Mouse (Mus musculus): ENCODE data around the gene Pcgf5. TPM values are rescaled to one million over a fixed set of nuclear protein-coding genes. Genes with fewer than 3 reads are reported as not detected.

Pcgf5 gene
- polyA plus RNA-seq, 1 experiment from 2014 or later, result 14.3 TPM

DNA sequence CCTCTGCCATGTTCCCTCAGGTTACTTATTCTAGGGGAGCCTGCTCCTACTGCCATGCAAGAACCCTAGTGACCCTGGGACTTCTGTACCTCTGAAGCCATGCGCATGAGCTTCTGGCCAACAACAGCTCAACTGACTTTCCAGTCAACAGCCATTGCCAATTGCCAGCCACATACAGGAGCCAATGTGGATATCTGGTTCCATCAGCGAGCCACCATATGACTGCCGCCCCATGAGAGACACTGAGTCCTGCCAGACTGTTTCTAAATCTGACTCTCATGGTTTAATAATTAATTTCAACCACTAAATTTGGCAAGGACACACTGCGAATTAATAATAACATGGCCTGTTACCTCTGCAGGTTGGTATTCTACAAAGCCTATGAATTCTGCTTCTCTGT is 128.5 kb downstream of the Pcgf5 start:
- H3K4me2 ChIP-seq (replicated peaks; ENCODE audit: low read depth), result no peak overlapping the region
- no peaks in the 10 kb centered on the region for H3K27me3 ChIP-seq (ENCODE audit: control insufficient read depth, insufficient read depth, low read length)
- no peaks in the 10 kb centered on the region for H3K9me3 ChIP-seq (ENCODE audit: control insufficient read depth, low read length)
- TF ChIP-seq EP300 (optimal IDR thresholded peaks at IDR 0.05) (no peak), CTCF (IDR thresholded peaks at IDR 0.05; ENCODE audit: low read depth) (no peak)
- no peaks in the 10 kb centered on the region for H3K36me3 ChIP-seq (ENCODE audit: control insufficient read depth, insufficient read depth, low read length)
- H3K27ac ChIP-seq (replicated peaks), result no peak overlapping the region
- H3K4me3 ChIP-seq (ENCODE audit: low read depth, low read length), result no peak overlapping the region
- WGBS, result 92% methylated on average over 4 of the region's 4 CpGs
- no peak for DNase-seq (ENCODE audit: low spot score)
- H3K4me1 ChIP-seq (replicated peaks; ENCODE audit: control insufficient read depth, insufficient read depth), result no peaks in the 10 kb centered on the region
- no peak for ATAC-seq (ENCODE audit: low FRiP score, low TSS enrichment)
- H3K9ac ChIP-seq (ENCODE audit: low read length), result no peak overlapping the region

DNA sequence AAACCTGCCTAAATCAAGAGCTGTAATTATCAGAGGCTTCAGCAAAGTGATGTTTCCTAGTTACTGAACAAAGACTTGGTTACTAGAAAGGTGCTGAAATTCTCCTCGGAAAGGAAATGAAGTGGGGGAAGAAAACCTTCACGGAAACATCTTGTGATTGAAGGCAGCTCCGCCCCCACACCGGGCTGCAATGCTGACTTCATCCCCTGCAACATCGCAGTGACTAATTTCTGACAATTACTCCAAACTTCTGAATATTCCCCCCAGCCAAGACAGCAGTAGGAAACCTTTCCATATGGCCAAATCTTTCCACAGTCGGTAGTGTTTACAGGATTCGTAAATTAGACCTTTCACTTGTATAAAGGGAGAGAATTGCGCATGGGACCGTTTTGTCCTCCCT is 129.0 kb downstream of the Pcgf5 start:
- Histone ChIP-seq H3K9me3 (ENCODE audit: control insufficient read depth, low read length) (no peaks in the 10 kb centered on the region), H3K36me3 (ENCODE audit: control insufficient read depth, insufficient read depth, low read length) (no peaks in the 10 kb centered on the region), H3K4me3 (ENCODE audit: low read depth, low read length) (no peak overlapping the region), H3K27me3 (ENCODE audit: control insufficient read depth, insufficient read depth, low read length) (no peaks in the 10 kb centered on the region), H3K27ac (replicated peaks) (no peak overlapping the region), H3K4me1 (replicated peaks; ENCODE audit: control insufficient read depth, insufficient read depth) (no peaks in the 10 kb centered on the region), H3K4me2 (replicated peaks; ENCODE audit: low read depth) (0 out of 2 replicates have a peak overlapping the region, but pooled peaks have one; percentile 14), H3K9ac (ENCODE audit: low read length) (no peak overlapping the region)
- DNase-seq (ENCODE audit: low spot score) (no peak), ATAC-seq (ENCODE audit: low FRiP score, low TSS enrichment) (no peak)
- WGBS, result 39% methylated on average over 9 of the region's 9 CpGs
- TF ChIP-seq EP300 (optimal IDR thresholded peaks at IDR 0.05) (no peak), CTCF (IDR thresholded peaks at IDR 0.05; ENCODE audit: low read depth) (no peak)

DNA sequence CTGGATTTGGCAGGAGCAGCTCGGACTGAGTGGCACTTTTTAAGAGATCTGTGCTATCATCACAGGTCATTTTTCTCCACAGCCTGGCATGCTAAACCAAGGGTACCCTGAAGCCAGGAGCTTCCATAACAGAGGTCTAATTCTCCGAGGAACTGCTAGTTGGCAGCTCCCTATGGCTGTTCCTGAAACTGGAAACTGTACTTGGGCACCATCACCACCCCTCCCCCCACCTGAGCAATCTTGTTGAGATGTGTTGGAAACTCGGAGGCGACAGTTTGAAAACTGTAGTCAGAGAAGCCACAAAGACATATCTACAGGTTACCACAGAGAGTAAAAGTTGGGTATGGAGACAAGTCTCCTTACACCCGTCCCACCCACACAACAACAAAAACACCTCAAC is 129.6 kb downstream of the Pcgf5 start:
- DNase-seq (ENCODE audit: low spot score), result no peak
- no peak for TF ChIP-seq EP300 (optimal IDR thresholded peaks at IDR 0.05)
- TF ChIP-seq CTCF (IDR thresholded peaks at IDR 0.05; ENCODE audit: low read depth), result no peak
- ATAC-seq (ENCODE audit: low FRiP score, low TSS enrichment), result no peak

DNA sequence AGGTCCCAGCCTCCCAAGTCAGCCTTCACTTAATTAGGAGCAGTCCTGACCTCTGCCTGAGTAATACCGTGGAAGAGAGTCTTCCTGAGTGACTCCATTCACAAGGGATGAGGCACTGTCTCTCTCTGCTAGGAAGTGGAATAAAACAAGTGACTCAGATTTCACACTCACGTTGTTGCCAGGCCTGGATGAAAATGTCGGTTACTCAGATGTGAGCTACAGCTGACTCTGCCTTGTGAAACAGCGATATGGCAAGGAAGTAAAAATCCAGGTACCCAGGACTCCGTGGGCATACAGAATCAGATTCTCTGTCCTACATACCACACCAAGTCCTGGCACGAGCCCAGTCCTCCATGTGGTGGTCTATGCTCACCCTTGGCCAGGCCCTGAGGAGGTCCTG is 142.8 kb downstream of the Pcgf5 start:
- Histone ChIP-seq H3K4me1 (replicated peaks; ENCODE audit: control insufficient read depth, insufficient read depth) (no peaks in the 10 kb centered on the region), H3K4me3 (ENCODE audit: low read depth, low read length) (no peak overlapping the region), H3K27ac (replicated peaks) (no peak overlapping the region), H3K9ac (ENCODE audit: low read length) (no peak overlapping the region), H3K9me3 (ENCODE audit: control insufficient read depth, low read length) (no peaks in the 10 kb centered on the region), H3K36me3 (ENCODE audit: control insufficient read depth, insufficient read depth, low read length) (no peaks in the 10 kb centered on the region), H3K27me3 (ENCODE audit: control insufficient read depth, insufficient read depth, low read length) (no peaks in the 10 kb centered on the region), H3K4me2 (replicated peaks; ENCODE audit: low read depth) (no peak overlapping the region)
- ATAC-seq (ENCODE audit: low FRiP score, low TSS enrichment), result no peak
- TF ChIP-seq CTCF (IDR thresholded peaks at IDR 0.05; ENCODE audit: low read depth) (no peak), EP300 (optimal IDR thresholded peaks at IDR 0.05) (no peak)
- 82% methylated on average over 6 of the region's 6 CpGs for WGBS
- no peak for DNase-seq (ENCODE audit: low spot score)

More for the DNA sequence above, 129.6 kb downstream of the Pcgf5 start:
- Histone ChIP-seq H3K36me3 (ENCODE audit: control insufficient read depth, insufficient read depth, low read length) (no peaks in the 10 kb centered on the region), H3K4me1 (replicated peaks; ENCODE audit: control insufficient read depth, insufficient read depth) (no peaks in the 10 kb centered on the region), H3K9ac (ENCODE audit: low read length) (no peak overlapping the region), H3K27me3 (ENCODE audit: control insufficient read depth, insufficient read depth, low read length) (no peaks in the 10 kb centered on the region), H3K9me3 (ENCODE audit: control insufficient read depth, low read length) (no peaks in the 10 kb centered on the region), H3K4me3 (ENCODE audit: low read depth, low read length) (no peak overlapping the region), H3K4me2 (replicated peaks; ENCODE audit: low read depth) (no peak overlapping the region), H3K27ac (replicated peaks) (no peak overlapping the region)
- WGBS, result 60% methylated on average over 5 of the region's 5 CpGs

DNA sequence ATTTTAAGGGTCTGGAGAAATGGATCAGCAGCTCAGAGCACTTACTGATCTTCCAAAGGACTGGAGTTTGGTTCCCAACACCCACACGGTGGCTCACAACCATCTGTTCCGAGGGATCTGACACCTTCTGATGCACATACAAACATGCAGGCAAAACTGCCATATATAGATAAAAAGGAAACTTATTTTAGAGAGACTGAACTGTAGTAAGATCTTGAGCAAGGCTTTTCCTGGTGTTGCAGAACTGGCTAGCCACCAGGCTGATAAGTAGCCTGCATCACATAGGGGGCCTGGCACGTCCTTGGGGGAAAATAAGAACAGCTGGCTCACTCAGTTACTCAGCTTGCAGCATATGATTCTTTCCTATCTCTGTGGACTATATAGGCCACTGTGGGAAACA is 147.4 kb downstream of the Pcgf5 start:
- Histone ChIP-seq H3K4me1 (replicated peaks; ENCODE audit: control insufficient read depth, insufficient read depth) (no peaks in the 10 kb centered on the region), H3K9ac (ENCODE audit: low read length) (no peak overlapping the region), H3K27ac (replicated peaks) (no peak overlapping the region), H3K4me2 (replicated peaks; ENCODE audit: low read depth) (no peak overlapping the region), H3K27me3 (ENCODE audit: control insufficient read depth, insufficient read depth, low read length) (no peaks in the 10 kb centered on the region), H3K9me3 (ENCODE audit: control insufficient read depth, low read length) (no peaks in the 10 kb centered on the region), H3K4me3 (ENCODE audit: low read depth, low read length) (no peak overlapping the region), H3K36me3 (ENCODE audit: control insufficient read depth, insufficient read depth, low read length) (no peaks in the 10 kb centered on the region)
- 60% methylated on average over 3 of the region's 3 CpGs for WGBS
- DNase-seq (ENCODE audit: low spot score), result no peak
- no peak for TF ChIP-seq CTCF (IDR thresholded peaks at IDR 0.05; ENCODE audit: low read depth)
- no peak for TF ChIP-seq EP300 (optimal IDR thresholded peaks at IDR 0.05)
- ATAC-seq (ENCODE audit: low FRiP score, low TSS enrichment), result no peak

DNA sequence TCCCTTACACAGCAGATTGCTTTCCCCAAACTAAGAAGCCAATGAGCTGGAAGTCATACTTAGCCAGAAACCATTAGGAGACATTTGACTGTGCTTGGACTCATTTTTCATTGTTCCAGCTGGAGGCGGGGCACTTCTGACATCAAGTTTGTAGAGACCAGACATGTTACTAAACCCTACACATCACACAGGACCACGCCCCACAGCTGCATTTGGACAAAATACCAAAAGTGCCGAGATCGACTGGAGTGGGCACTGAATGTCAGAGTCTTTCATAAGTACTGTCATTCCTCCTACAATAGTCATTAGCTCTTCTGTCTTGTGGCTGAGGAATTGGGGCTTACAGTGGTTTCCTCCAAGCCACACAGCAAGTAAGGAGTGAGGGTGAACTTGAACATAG is 148.4 kb downstream of the Pcgf5 start:
- TF ChIP-seq EP300 (optimal IDR thresholded peaks at IDR 0.05) (no peak), CTCF (IDR thresholded peaks at IDR 0.05; ENCODE audit: low read depth) (no peak)
- no peak overlapping the region for H3K4me3 ChIP-seq (ENCODE audit: low read depth, low read length)
- ATAC-seq (ENCODE audit: low FRiP score, low TSS enrichment) (no peak), DNase-seq (ENCODE audit: low spot score) (no peak)
- H3K4me2 ChIP-seq (replicated peaks; ENCODE audit: low read depth), result no peak overlapping the region
- H3K27ac ChIP-seq (replicated peaks), result no peak overlapping the region
- no peaks in the 10 kb centered on the region for H3K27me3 ChIP-seq (ENCODE audit: control insufficient read depth, insufficient read depth, low read length)
- no peaks in the 10 kb centered on the region for H3K9me3 ChIP-seq (ENCODE audit: control insufficient read depth, low read length)
- no peaks in the 10 kb centered on the region for H3K36me3 ChIP-seq (ENCODE audit: control insufficient read depth, insufficient read depth, low read length)
- 64% methylated on average over 4 of the region's 4 CpGs for WGBS
- H3K9ac ChIP-seq (ENCODE audit: low read length), result no peak overlapping the region
- no peaks in the 10 kb centered on the region for H3K4me1 ChIP-seq (replicated peaks; ENCODE audit: control insufficient read depth, insufficient read depth)

All from stomach, postnatal 0 days (tissue).